Mouse (Mus musculus) olfactory bulb, adult 2 months (tissue): Measurements from ENCODE around the gene Lrrc56.

ENCODE experiments used
- CTCF ChIP-seq: fragments of 200-500 bp; IDR thresholded peaks from 2 replicates; pipeline ENCODE4 v1.5.1; 2012; ENCODE audit warnings: low read depth, mild to moderate bottlenecking, low read length, moderate library complexity; ENCODE audit not compliant: insufficient read depth
- POLR2A ChIP-seq: fragments of 200-500 bp; IDR thresholded peaks from 2 replicates; pipeline ENCODE4 v1.6.1; 2012; ENCODE audit warnings: mild to moderate bottlenecking, low read depth, low read length, moderate library complexity; ENCODE audit not compliant: insufficient read depth

DNA sequence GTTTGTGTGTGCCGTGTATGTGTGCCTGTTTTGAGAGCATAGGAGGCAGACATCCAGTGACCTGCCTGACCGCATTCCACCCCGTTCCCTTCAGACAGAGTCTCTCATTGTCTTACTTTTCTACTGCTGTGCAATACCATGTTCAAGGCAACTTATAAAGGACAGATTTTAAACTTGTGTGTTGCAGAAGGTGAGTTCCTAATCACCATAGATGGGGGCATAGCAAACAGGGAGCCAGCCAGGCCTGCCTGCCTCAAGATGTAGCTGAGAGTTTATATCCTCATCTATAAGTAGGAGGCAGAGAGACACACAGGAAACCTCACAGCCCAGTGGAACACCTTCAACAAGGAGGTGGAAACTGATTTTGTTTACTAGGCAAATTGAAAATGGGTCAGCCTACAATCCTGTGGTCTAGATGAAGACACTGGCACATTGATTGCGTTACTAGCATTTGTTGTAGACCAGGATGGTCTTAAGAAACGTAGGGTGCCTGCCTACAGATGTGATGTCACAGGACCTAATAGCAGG lies 20.6 kb upstream of the Lrrc56 start:
- TF ChIP-seq POLR2A (no peak), CTCF (no peak)
